Mouse (Mus musculus) ES-E14 (cell line): ENCODE results near the gene Wdr18.

ENCODE experiments used
- MAFK ChIP-seq: IDR thresholded peaks from 2 replicates; pipeline ENCODE4 v1.6.1; 2014; ENCODE audit warnings: mild to moderate bottlenecking, low read depth, low read length, inconsistent platforms; ENCODE audit not compliant: insufficient read depth
- ZC3H11A ChIP-seq: IDR thresholded peaks from 2 replicates; pipeline ENCODE4 v1.6.1; 2012; ENCODE audit warnings: low read depth, mild to moderate bottlenecking, inconsistent platforms, low read length, borderline replicate concordance

DNA sequence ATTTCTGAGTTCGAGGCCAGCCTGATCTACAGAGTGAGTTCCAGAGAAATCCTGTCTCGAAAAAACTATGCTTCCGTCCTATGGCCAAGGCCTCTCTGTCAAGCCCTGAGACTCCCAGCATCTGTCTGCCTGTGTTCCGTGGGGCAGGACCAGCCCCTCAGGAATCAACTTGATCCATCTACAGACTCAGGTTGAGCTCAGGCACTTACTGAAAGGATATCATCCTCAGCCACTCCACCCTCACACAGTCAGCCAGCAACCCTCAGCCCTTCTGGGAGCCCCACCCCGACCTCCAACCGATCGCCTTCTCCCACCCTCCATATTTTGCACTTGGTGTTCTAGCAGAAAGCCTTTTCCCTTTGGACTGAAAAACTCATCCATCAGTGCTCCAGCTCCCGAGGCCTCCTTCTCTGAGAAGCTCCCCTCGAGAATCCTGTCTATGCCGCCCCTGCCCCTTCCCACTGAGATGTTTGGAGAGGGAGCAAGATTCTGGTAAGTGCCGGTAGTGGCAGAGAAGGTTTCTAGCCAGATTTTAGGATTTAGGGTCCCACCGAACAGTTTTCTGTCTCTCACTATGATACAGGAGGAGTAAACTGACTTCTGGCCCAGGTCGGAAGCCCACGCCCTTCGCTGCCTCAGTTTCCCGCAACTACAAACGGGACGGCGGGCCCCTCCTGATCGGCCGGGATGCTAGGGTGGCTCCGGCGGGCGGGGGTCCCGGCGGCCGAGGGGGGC is 28.0 kb downstream of the Wdr18 start:
- TF ChIP-seq ZC3H11A (no peak), MAFK (no peak)
